Mouse (Mus musculus): ENCODE measurements at regions not wholly inside any gene's neighbourhood (a gene's known extent, or its start where the extent isn't known, plus 50 kb on each side); places are given as distances from the start of the nearest gene placed in this dataset.

DNA sequence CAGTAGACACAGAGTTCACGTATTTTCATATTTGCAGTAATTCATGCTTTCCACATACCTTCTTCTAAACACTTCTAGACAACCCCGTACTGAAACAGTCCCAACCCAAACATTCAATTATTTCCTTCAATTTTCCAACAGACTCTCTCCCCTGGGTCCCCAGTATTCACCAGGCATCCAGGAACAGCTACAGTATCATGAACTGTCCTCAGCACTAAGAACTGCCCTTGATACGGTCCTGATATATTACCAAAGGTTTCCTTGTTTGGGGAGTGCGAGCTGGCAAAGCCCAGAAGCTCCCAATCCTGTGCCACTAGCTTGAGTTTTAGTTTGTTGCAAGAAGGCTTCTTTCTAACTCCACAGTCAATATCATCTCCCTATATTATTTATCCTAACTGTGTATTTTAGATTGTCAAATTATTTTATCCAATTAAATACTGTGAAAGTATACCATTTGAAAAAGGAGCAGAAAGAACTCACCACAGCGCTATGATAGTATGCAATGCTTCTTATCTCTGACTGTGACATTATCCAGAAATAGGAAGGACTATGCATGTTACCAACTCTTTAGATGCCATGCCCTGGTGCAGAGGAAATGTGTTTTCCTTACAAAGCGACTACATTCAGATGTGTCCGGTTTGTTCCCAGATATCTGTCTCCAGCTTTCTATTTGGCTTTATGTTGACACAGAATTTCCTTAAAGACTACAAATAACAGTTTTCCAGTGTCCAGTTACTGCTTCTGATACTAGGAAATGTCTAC, 754.6 kb upstream of the Intu start:
- Histone ChIP-seq H3K9ac (ENCODE audit: low read length) (no peak overlapping the region), H3K4me1 (replicated peaks; ENCODE audit: control insufficient read depth, insufficient read depth, low read length) (0 out of 2 replicates have a peak, but pooled peaks cover 3% of the 10 kb centered on the region), H3K4me2 (ENCODE audit: low read length) (no peak overlapping the region), H3K36me3 (ENCODE audit: control insufficient read depth, insufficient read depth, low read length) (no peaks in the 10 kb centered on the region), H3K27me3 (replicated peaks; ENCODE audit: control insufficient read depth, insufficient read depth, low read length) (no peaks in the 10 kb centered on the region), H3K27ac (ENCODE audit: low read depth) (no peak overlapping the region), H3K4me3 (ENCODE audit: low read depth, low read length) (no peak overlapping the region), H3K9me3 (ENCODE audit: control insufficient read depth, low read length) (no peaks in the 10 kb centered on the region)
- WGBS = 72% methylated on average over 7 of the region's 7 CpGs
- ATAC-seq (replicated peaks; ENCODE audit: low FRiP score, low TSS enrichment, low read depth) = no peak
- no peak for DNase-seq (ENCODE audit: low spot score)

DNA sequence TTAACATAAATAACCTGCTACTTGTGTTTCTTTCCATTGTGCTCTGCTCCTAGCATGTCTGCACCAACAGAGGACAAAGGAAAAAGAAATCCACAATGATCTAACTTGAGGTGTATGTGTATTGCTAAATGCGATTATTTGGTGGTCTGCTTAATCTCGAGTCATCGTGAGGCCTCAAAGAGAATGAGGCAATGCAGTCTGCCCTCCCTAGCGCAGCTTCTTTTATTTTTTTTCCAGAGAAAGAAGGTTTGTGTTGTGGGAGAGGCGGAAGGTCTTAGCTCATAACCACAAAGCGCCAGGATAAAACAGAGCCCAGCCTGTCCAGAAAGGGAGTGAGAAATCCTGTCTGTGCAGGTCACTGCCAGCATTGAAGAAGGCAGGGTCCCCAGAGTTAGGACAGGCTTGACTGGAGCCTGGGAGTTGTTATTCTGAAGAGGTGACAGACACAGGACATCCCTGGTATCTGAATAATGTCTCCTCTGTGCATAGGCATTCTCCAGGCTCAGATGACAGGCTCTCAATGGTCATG, 751.3 kb upstream of the Intu start:
- Histone ChIP-seq H3K4me3 (ENCODE audit: low read depth, low read length) (no peak overlapping the region), H3K4me1 (replicated peaks; ENCODE audit: control insufficient read depth, insufficient read depth, low read length) (0 out of 2 replicates have a peak, but pooled peaks cover 3% of the 10 kb centered on the region), H3K4me2 (ENCODE audit: low read length) (no peak overlapping the region), H3K36me3 (ENCODE audit: control insufficient read depth, insufficient read depth, low read length) (no peaks in the 10 kb centered on the region), H3K9ac (ENCODE audit: low read length) (no peak overlapping the region), H3K27ac (ENCODE audit: low read depth) (no peak overlapping the region), H3K27me3 (replicated peaks; ENCODE audit: control insufficient read depth, insufficient read depth, low read length) (no peaks in the 10 kb centered on the region), H3K9me3 (ENCODE audit: control insufficient read depth, low read length) (no peaks in the 10 kb centered on the region)
- ATAC-seq (replicated peaks; ENCODE audit: low FRiP score, low TSS enrichment, low read depth) = no peak
- 29% methylated on average over 6 of the region's 6 CpGs for WGBS
- no peak for DNase-seq (ENCODE audit: low spot score)

DNA sequence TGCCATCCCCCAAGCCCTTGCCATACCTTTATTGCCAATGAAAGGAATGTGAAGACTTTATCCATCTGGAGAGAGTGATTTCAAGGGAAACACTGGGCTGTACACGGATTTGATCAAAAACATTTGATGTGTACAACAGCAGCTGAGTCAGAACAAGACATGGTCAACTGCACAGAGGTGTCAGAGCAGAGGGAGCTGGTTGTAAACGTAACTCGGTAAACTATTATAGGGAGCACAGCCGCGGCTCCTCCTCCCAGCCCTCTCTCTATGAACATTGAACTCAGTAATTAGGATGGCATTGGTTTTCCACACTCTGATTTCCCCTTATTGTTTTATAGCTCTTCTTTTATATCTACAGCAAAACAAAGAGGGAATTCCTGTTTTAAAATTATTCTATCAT, 750.8 kb upstream of the Intu start:
- H3K9ac ChIP-seq (ENCODE audit: low read length) = no peak overlapping the region
- H3K27me3 ChIP-seq (replicated peaks; ENCODE audit: control insufficient read depth, insufficient read depth, low read length) = no peaks in the 10 kb centered on the region
- no peaks in the 10 kb centered on the region for H3K9me3 ChIP-seq (ENCODE audit: control insufficient read depth, low read length)
- H3K4me1 ChIP-seq (replicated peaks; ENCODE audit: control insufficient read depth, insufficient read depth, low read length) = 0 out of 2 replicates have a peak, but pooled peaks cover 3% of the 10 kb centered on the region
- no peak overlapping the region for H3K27ac ChIP-seq (ENCODE audit: low read depth)
- ATAC-seq (replicated peaks; ENCODE audit: low FRiP score, low TSS enrichment, low read depth) (no peak), DNase-seq (ENCODE audit: low spot score) (no peak)
- WGBS = 42% methylated on average over 5 of the region's 5 CpGs
- no peak overlapping the region for H3K4me2 ChIP-seq (ENCODE audit: low read length)
- H3K4me3 ChIP-seq (ENCODE audit: low read depth, low read length) = no peak overlapping the region
- H3K36me3 ChIP-seq (ENCODE audit: control insufficient read depth, insufficient read depth, low read length) = no peaks in the 10 kb centered on the region

DNA sequence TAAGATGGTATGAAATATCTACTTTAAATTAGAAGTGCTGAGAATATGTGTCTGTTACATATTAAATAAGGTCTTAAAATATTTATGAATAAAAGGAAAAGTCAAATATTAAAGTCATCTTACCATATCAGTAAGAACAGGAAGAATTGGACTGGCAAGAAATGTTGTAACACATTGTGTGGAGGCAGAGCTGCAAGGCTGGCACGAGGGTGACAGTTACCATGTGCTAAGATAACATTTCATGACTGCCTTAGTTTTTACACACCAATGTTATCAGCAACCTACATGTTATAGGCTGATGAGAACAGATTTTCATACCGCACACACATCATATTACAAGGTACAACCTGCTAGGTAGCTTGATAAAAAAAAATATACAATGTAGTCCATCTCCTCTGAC, 746.2 kb upstream of the Intu start:
- ATAC-seq (replicated peaks; ENCODE audit: low FRiP score, low TSS enrichment, low read depth) = no peak
- Histone ChIP-seq H3K4me3 (ENCODE audit: low read depth, low read length) (no peak overlapping the region), H3K9me3 (ENCODE audit: control insufficient read depth, low read length) (no peaks in the 10 kb centered on the region), H3K9ac (ENCODE audit: low read length) (no peak overlapping the region), H3K27me3 (replicated peaks; ENCODE audit: control insufficient read depth, insufficient read depth, low read length) (no peaks in the 10 kb centered on the region), H3K4me2 (ENCODE audit: low read length) (no peak overlapping the region), H3K36me3 (ENCODE audit: control insufficient read depth, insufficient read depth, low read length) (no peaks in the 10 kb centered on the region), H3K4me1 (replicated peaks; ENCODE audit: control insufficient read depth, insufficient read depth, low read length) (0 out of 2 replicates have a peak, but pooled peaks cover 2% of the 10 kb centered on the region), H3K27ac (ENCODE audit: low read depth) (no peak overlapping the region)
- no peak for DNase-seq (ENCODE audit: low spot score)
- WGBS = 90% methylated on average over 2 of the region's 2 CpGs

DNA sequence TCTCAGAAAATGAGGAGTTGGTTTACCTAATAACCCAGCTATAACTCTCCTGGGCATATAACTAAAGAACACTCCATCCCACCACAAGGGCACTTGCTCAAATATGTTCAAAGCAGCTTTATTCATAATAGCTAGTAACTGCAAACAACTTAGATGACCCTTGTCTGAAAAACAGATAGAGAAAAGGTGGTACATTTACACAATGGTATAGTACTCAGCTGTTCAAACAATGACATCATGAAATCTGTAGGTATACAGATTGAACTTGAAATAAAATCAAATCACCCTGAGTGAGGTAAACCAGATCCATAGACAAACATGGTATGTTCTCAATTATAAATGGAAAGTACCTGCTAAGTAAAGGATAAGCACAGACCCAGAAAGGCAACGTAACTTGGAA, 721.5 kb upstream of the Intu start:
- Histone ChIP-seq H3K4me1 (replicated peaks; ENCODE audit: control insufficient read depth, insufficient read depth, low read length) (no peaks in the 10 kb centered on the region), H3K4me3 (ENCODE audit: low read depth, low read length) (no peak overlapping the region), H3K36me3 (ENCODE audit: control insufficient read depth, insufficient read depth, low read length) (no peaks in the 10 kb centered on the region), H3K9ac (ENCODE audit: low read length) (no peak overlapping the region), H3K27me3 (replicated peaks; ENCODE audit: control insufficient read depth, insufficient read depth, low read length) (no peaks in the 10 kb centered on the region), H3K4me2 (ENCODE audit: low read length) (no peak overlapping the region), H3K27ac (ENCODE audit: low read depth) (no peak overlapping the region), H3K9me3 (ENCODE audit: control insufficient read depth, low read length) (no peaks in the 10 kb centered on the region)
- 89% methylated on average over 1 of the region's 1 CpGs for WGBS
- DNase-seq (ENCODE audit: low spot score) (no peak), ATAC-seq (replicated peaks; ENCODE audit: low FRiP score, low TSS enrichment, low read depth) (no peak)

DNA sequence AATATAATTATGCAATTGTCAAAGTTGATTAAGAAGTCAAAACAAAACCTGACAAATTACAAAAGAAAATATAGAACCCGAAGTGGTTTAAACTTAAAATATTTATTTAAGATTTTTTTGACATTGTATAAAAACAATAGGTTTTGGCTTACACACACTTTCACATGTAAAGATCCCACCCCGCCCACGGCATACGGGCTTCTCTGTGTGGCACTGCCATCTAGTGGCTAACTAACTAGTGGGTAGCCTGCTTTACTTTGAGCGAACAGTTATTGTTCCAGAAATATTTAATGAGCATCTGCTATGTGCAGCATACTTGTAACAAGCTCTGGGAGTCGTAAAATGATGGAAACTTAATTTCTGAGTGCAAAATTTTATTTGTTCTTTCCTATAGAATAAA, 716.3 kb upstream of the Intu start:
- H3K4me1 ChIP-seq (replicated peaks; ENCODE audit: control insufficient read depth, insufficient read depth, low read length) = no peaks in the 10 kb centered on the region
- no peaks in the 10 kb centered on the region for H3K9me3 ChIP-seq (ENCODE audit: control insufficient read depth, low read length)
- H3K27ac ChIP-seq (ENCODE audit: low read depth) = no peak overlapping the region
- H3K4me3 ChIP-seq (ENCODE audit: low read depth, low read length) = no peak overlapping the region
- H3K4me2 ChIP-seq (ENCODE audit: low read length) = no peak overlapping the region
- H3K9ac ChIP-seq (ENCODE audit: low read length) = no peak overlapping the region
- WGBS = 21% methylated on average over 6 of the region's 6 CpGs
- ATAC-seq (replicated peaks; ENCODE audit: low FRiP score, low TSS enrichment, low read depth) (no peak), DNase-seq (ENCODE audit: low spot score) (peak; percentile 63)
- no peaks in the 10 kb centered on the region for H3K27me3 ChIP-seq (replicated peaks; ENCODE audit: control insufficient read depth, insufficient read depth, low read length)
- no peaks in the 10 kb centered on the region for H3K36me3 ChIP-seq (ENCODE audit: control insufficient read depth, insufficient read depth, low read length)

DNA sequence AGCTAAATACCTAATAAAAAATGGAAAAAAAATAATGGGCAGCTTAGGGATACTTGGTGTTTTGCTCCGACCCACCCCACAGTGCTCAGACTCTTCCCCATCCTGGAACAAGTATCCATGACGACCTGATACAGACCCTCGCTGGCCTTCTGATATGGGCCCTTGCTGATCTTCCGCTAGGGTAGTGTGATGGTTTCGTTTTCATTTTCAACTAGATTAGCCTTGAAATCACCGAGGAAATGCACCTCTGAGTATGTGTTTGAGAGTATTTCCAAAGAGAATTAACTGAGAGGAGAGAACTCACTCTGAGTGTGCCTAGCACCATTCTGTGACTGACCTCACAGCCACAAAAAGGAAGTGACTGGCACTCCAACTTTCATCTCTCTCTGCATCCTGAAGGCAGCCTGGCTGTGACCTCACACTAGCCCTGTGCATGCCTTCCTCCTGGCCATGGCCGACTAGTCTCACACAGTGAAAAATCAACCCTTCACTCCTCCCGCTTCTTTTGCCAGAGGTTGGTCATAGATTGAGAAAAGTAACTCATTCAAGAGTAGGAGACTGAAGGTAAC, 700.5 kb upstream of the Intu start:
- Histone ChIP-seq H3K27me3 (replicated peaks; ENCODE audit: control insufficient read depth, insufficient read depth, low read length) (no peaks in the 10 kb centered on the region), H3K9ac (ENCODE audit: low read length) (no peak overlapping the region), H3K4me3 (ENCODE audit: low read depth, low read length) (no peak overlapping the region), H3K9me3 (ENCODE audit: control insufficient read depth, low read length) (no peaks in the 10 kb centered on the region), H3K4me2 (ENCODE audit: low read length) (no peak overlapping the region), H3K36me3 (ENCODE audit: control insufficient read depth, insufficient read depth, low read length) (no peaks in the 10 kb centered on the region), H3K4me1 (replicated peaks; ENCODE audit: control insufficient read depth, insufficient read depth, low read length) (no peaks in the 10 kb centered on the region), H3K27ac (ENCODE audit: low read depth) (no peak overlapping the region)
- no peak for ATAC-seq (replicated peaks; ENCODE audit: low FRiP score, low TSS enrichment, low read depth)
- 87% methylated on average over 8 of the region's 8 CpGs for WGBS
- DNase-seq (ENCODE audit: low spot score) = no peak

DNA sequence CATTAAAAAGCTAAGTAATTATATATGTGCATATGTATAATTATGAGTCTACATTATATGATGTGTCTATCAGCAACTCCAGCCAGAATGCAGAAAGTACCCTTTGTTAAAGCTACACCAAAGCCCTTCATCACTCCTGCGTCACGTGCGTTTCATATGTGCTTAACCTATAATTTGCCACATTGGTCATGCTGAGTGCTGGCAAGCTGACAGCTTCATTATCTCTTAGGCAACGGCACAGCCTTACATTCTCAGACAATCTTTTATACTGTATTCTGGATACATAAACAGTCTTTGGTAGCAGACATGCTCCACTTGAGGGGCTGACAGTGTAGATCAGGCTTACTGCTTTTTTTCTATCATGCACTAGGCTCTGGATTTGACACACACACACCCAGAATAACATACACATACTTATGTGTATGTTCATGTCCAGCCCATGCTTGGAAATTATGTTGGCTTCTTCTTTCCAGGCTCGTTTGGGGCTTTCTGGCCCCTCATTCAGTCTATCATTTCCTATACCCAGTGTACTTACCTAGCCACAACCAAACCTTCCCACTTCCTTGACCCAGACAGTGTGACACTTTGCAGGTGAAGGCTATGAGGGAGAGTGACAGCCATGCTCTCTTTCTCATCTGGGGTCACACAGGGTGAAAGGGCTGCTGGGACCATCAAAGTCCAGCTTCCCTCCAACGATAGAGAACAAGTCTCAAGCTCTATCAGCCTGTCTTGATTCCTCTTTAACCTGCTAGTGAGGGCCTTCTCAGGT, 692.5 kb upstream of the Intu start:
- no peaks in the 10 kb centered on the region for H3K36me3 ChIP-seq (ENCODE audit: control insufficient read depth, insufficient read depth, low read length)
- no peaks in the 10 kb centered on the region for H3K27me3 ChIP-seq (replicated peaks; ENCODE audit: control insufficient read depth, insufficient read depth, low read length)
- H3K27ac ChIP-seq (ENCODE audit: low read depth) = no peak overlapping the region
- no peak overlapping the region for H3K9ac ChIP-seq (ENCODE audit: low read length)
- H3K4me1 ChIP-seq (replicated peaks; ENCODE audit: control insufficient read depth, insufficient read depth, low read length) = no peaks in the 10 kb centered on the region
- ATAC-seq (replicated peaks; ENCODE audit: low FRiP score, low TSS enrichment, low read depth) (no peak), DNase-seq (ENCODE audit: low spot score) (no peak)
- H3K4me3 ChIP-seq (ENCODE audit: low read depth, low read length) = no peak overlapping the region
- no peak overlapping the region for H3K4me2 ChIP-seq (ENCODE audit: low read length)
- no peaks in the 10 kb centered on the region for H3K9me3 ChIP-seq (ENCODE audit: control insufficient read depth, low read length)
- 58% methylated on average over 6 of the region's 6 CpGs for WGBS
